Mouse (Mus musculus) embryonic facial prominence, embryonic 15.5 days (tissue): ENCODE measurements at regions not wholly inside any gene's neighbourhood (a gene's known extent, or its start where the extent isn't known, plus 50 kb on each side); places are given as distances from the start of the nearest gene placed in this dataset.
A peak's percentile ranks its signal among the peaks of the same experiment; 100 is the strongest.

Source experiments
- ATAC-seq: fragments of 200-750 bp; cut with Nextera tagmentation; 2 replicates; pipeline ENCODE4 v1.8.0; 2017; ENCODE audit warnings: low read depth, moderate TSS enrichment; ENCODE audit not compliant: insufficient number of reproducible peaks, low FRiP score, low TSS enrichment
- H3K27ac ChIP-seq: fragments of 300-500 bp; sonication (generic); replicated peaks from 2 replicates; pipeline ENCODE4 v1.5.1; 2015; ENCODE audit warnings: mild to moderate bottlenecking, inconsistent platforms
- H3K27me3 ChIP-seq: fragments of 300-500 bp; sonication (generic); 2 replicates; pipeline ENCODE4 v1.6.1; 2015; ENCODE audit warnings: inconsistent platforms
- H3K36me3 ChIP-seq: fragments of 300-500 bp; sonication (generic); 2 replicates; pipeline ENCODE4 v1.6.1; 2015; ENCODE audit warnings: mild to moderate bottlenecking, inconsistent platforms
- H3K4me1 ChIP-seq: fragments of 300-500 bp; sonication (generic); 2 replicates; pipeline ENCODE4 v1.6.1; 2015; ENCODE audit warnings: inconsistent platforms
- H3K4me2 ChIP-seq: fragments of 300-500 bp; sonication (generic); replicated peaks from 2 replicates; pipeline ENCODE4 v1.6.1; 2015; ENCODE audit warnings: mild to moderate bottlenecking, inconsistent platforms
- H3K4me3 ChIP-seq: fragments of 300-500 bp; sonication (generic); replicated peaks from 2 replicates; pipeline ENCODE4 v1.5.1; 2015; ENCODE audit warnings: mild to moderate bottlenecking, inconsistent platforms
- H3K9ac ChIP-seq: fragments of 300-500 bp; sonication (generic); 2 replicates; pipeline ENCODE4 v1.6.1; 2015; ENCODE audit warnings: inconsistent platforms
- H3K9me3 ChIP-seq: fragments of 300-500 bp; sonication (generic); replicated peaks from 2 replicates; pipeline ENCODE4 v1.6.1; 2016; ENCODE audit warnings: inconsistent platforms
- WGBS: fragments of 180-500 bp; shearing (Covaris S2); methylation state at CpG from one replicate; pipeline ENCODE4 v1.1.7; 2015; 5-methylcytosine and 5-hydroxymethylcytosine counted together

- no peak overlapping the region for H3K9ac ChIP-seq
- H3K27ac ChIP-seq: no peak overlapping the region
- H3K4me2 ChIP-seq: no peak overlapping the region
- H3K27me3 ChIP-seq: no peaks in the 10 kb centered on the region
- H3K4me3 ChIP-seq: no peak overlapping the region
- ATAC-seq: no peak
- no peaks in the 10 kb centered on the region for H3K36me3 ChIP-seq
- H3K4me1 ChIP-seq: no peaks in the 10 kb centered on the region
- no peaks in the 10 kb centered on the region for H3K9me3 ChIP-seq
- WGBS: 55% methylated on average over 4 of the region's 4 CpGs
Observed at GRCm38 (mm10) chr8:103019121-103019520, 233.7 kb upstream of the Cdh11 start.

GRCm38 (mm10) chr8:103023237-103023636, 237.8 kb upstream of the Cdh11 start:
- no peak overlapping the region for H3K4me3 ChIP-seq
- 59% methylated on average over 1 of the region's 1 CpGs for WGBS
- no peak overlapping the region for H3K9ac ChIP-seq
- no peaks in the 10 kb centered on the region for H3K4me1 ChIP-seq
- no peaks in the 10 kb centered on the region for H3K27me3 ChIP-seq
- H3K4me2 ChIP-seq: no peak overlapping the region
- no peak overlapping the region for H3K27ac ChIP-seq
- no peaks in the 10 kb centered on the region for H3K9me3 ChIP-seq
- no peak for ATAC-seq
- no peaks in the 10 kb centered on the region for H3K36me3 ChIP-seq

- Histone ChIP-seq H3K4me2 (no peak overlapping the region), H3K4me1 (no peaks in the 10 kb centered on the region), H3K4me3 (no peak overlapping the region), H3K27me3 (no peaks in the 10 kb centered on the region), H3K27ac (no peak overlapping the region), H3K9ac (no peak overlapping the region), H3K36me3 (no peaks in the 10 kb centered on the region), H3K9me3 (no peaks in the 10 kb centered on the region)
- 41% methylated on average over 1 of the region's 1 CpGs for WGBS
- no peak for ATAC-seq
Observed at GRCm38 (mm10) chr8:103031708-103032107, 246.3 kb upstream of the Cdh11 start.

GRCm38 (mm10) chr8:103033956-103034355, 248.5 kb upstream of the Cdh11 start:
- ATAC-seq: no peak
- Histone ChIP-seq H3K4me1 (no peaks in the 10 kb centered on the region), H3K9ac (no peak overlapping the region), H3K27ac (no peak overlapping the region), H3K36me3 (no peaks in the 10 kb centered on the region), H3K4me2 (no peak overlapping the region), H3K4me3 (no peak overlapping the region), H3K9me3 (no peaks in the 10 kb centered on the region), H3K27me3 (no peaks in the 10 kb centered on the region)
- 74% methylated on average over 3 of the region's 3 CpGs for WGBS

- H3K4me1 ChIP-seq: no peaks in the 10 kb centered on the region
- no peak overlapping the region for H3K9ac ChIP-seq
- 87% methylated on average over 5 of the region's 5 CpGs for WGBS
- no peak overlapping the region for H3K4me2 ChIP-seq
- no peak overlapping the region for H3K4me3 ChIP-seq
- H3K27me3 ChIP-seq: no peaks in the 10 kb centered on the region
- no peaks in the 10 kb centered on the region for H3K36me3 ChIP-seq
- no peak for ATAC-seq
- H3K9me3 ChIP-seq: no peaks in the 10 kb centered on the region
- H3K27ac ChIP-seq: no peak overlapping the region
Observed at GRCm38 (mm10) chr8:103072079-103072635, 286.7 kb upstream of the Cdh11 start.

GRCm38 (mm10) chr8:103072646-103073045, 287.2 kb upstream of the Cdh11 start:
- no peaks in the 10 kb centered on the region for H3K36me3 ChIP-seq
- H3K27me3 ChIP-seq: no peaks in the 10 kb centered on the region
- H3K4me3 ChIP-seq: no peak overlapping the region

DNA sequence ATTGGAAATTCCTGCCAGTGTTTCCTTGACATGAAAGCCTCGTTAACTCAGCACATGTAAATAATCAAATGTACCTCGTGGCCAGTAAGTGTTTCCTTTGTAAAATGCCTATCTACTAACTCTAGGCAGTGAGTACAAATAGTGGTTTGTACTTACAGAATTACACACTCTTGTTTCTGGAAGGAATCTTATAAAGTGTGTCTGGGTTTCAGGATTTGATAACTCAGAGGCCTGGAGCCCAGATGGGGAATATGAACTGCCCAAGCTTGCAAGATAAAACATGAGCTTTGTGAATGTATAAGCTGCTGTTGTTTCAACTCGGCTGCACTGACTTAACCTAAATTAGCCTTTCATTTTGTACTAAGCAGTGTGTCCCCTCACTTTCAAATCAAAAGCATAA, 293.1 kb upstream of the Cdh11 start:
- H3K4me1 ChIP-seq: no peaks in the 10 kb centered on the region
- H3K27ac ChIP-seq: no peak overlapping the region
- H3K36me3 ChIP-seq: no peaks in the 10 kb centered on the region
- H3K9me3 ChIP-seq: no peaks in the 10 kb centered on the region
- 17% methylated on average over 3 of the region's 3 CpGs for WGBS
- H3K4me3 ChIP-seq: no peak overlapping the region
- ATAC-seq: 0 out of 2 replicates have a peak, but pooled peaks have one; percentile 51
- H3K27me3 ChIP-seq: no peaks in the 10 kb centered on the region
- no peak overlapping the region for H3K9ac ChIP-seq
- no peak overlapping the region for H3K4me2 ChIP-seq

More at GRCm38 (mm10) chr8:103072646-103073045, 287.2 kb upstream of the Cdh11 start:
- Histone ChIP-seq H3K9me3 (no peaks in the 10 kb centered on the region), H3K9ac (no peak overlapping the region), H3K27ac (no peak overlapping the region), H3K4me2 (no peak overlapping the region), H3K4me1 (no peaks in the 10 kb centered on the region)
- WGBS: 93% methylated on average over 1 of the region's 1 CpGs
- ATAC-seq: no peak

- H3K4me3 ChIP-seq: no peak overlapping the region
- H3K9ac ChIP-seq: no peak overlapping the region
- H3K36me3 ChIP-seq: no peaks in the 10 kb centered on the region
- no peak for ATAC-seq
- no peak overlapping the region for H3K4me2 ChIP-seq
- no peaks in the 10 kb centered on the region for H3K4me1 ChIP-seq
- no peaks in the 10 kb centered on the region for H3K9me3 ChIP-seq
- H3K27ac ChIP-seq: no peak overlapping the region
- H3K27me3 ChIP-seq: no peaks in the 10 kb centered on the region
- WGBS: 41% methylated on average over 4 of the region's 4 CpGs
Observed at GRCm38 (mm10) chr8:103086956-103087482, 301.6 kb upstream of the Cdh11 start.

DNA sequence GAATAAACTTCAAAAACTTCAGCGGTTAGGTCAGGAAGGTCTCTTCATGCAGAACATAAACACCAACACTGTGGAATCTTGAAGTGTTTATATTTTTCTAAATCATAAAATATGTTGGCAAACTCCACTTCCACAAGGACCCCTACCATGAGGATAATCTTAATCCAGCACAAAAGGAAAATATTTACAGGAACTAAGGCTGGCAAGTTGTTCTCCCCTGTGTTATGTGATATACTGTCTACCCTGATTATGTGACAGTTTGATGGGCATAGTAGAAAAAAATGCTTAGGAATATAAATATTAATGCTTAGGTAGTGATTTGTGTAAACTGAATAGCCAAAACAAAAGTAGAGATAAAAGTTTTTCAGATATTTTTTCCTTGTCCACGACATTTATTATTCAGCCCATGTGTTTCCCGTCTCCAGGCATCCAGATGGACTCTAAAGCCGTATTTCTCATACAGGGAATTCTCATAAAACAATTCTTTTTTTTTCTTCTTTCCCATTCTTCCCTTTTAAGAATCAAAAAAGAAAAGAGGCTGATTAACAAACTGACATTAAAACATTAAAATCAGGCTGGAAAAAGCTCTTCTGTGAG, 311.2 kb upstream of the Cdh11 start:
- 55% methylated on average over 4 of the region's 4 CpGs for WGBS
- ATAC-seq: no peak

GRCm38 (mm10) chr8:103125581-103125980, 340.1 kb upstream of the Cdh11 start:
- no peak overlapping the region for H3K4me2 ChIP-seq
- no peak overlapping the region for H3K27ac ChIP-seq
- 74% methylated on average over 7 of the region's 7 CpGs for WGBS
- H3K27me3 ChIP-seq: no peaks in the 10 kb centered on the region
- no peaks in the 10 kb centered on the region for H3K4me1 ChIP-seq
- H3K4me3 ChIP-seq: no peak overlapping the region
- H3K36me3 ChIP-seq: no peaks in the 10 kb centered on the region
- H3K9ac ChIP-seq: no peak overlapping the region
- no peaks in the 10 kb centered on the region for H3K9me3 ChIP-seq
- ATAC-seq: no peak

More for the DNA sequence above, 311.2 kb upstream of the Cdh11 start:
- no peak overlapping the region for H3K27ac ChIP-seq
- H3K4me2 ChIP-seq: no peak overlapping the region
- H3K4me3 ChIP-seq: no peak overlapping the region
- H3K9me3 ChIP-seq: no peaks in the 10 kb centered on the region
- H3K4me1 ChIP-seq: no peaks in the 10 kb centered on the region
- no peaks in the 10 kb centered on the region for H3K27me3 ChIP-seq
- H3K9ac ChIP-seq: no peak overlapping the region
- H3K36me3 ChIP-seq: no peaks in the 10 kb centered on the region

GRCm38 (mm10) chr8:103138136-103138535, 352.7 kb upstream of the Cdh11 start:
- 71% methylated on average over 1 of the region's 1 CpGs for WGBS
- H3K27ac ChIP-seq: no peak overlapping the region
- no peak for ATAC-seq

GRCm38 (mm10) chr8:103144835-103145234, 359.4 kb upstream of the Cdh11 start:
- H3K27me3 ChIP-seq: no peaks in the 10 kb centered on the region
- WGBS: 57% methylated on average over 1 of the region's 1 CpGs
- H3K4me2 ChIP-seq: no peak overlapping the region
- ATAC-seq: no peak
- H3K36me3 ChIP-seq: no peaks in the 10 kb centered on the region
- no peak overlapping the region for H3K4me3 ChIP-seq
- H3K9ac ChIP-seq: no peak overlapping the region
- peaks cover 11% of the 10 kb centered on the region for H3K4me1 ChIP-seq
- H3K27ac ChIP-seq: no peak overlapping the region
- no peaks in the 10 kb centered on the region for H3K9me3 ChIP-seq

More at GRCm38 (mm10) chr8:103138136-103138535, 352.7 kb upstream of the Cdh11 start:
- Histone ChIP-seq H3K36me3 (no peaks in the 10 kb centered on the region), H3K4me1 (no peaks in the 10 kb centered on the region), H3K9me3 (no peaks in the 10 kb centered on the region), H3K9ac (no peak overlapping the region), H3K27me3 (no peaks in the 10 kb centered on the region), H3K4me2 (no peak overlapping the region), H3K4me3 (no peak overlapping the region)
